Mouse (Mus musculus): Measurements from ENCODE around the gene Adprhl1. TPM values are rescaled to one million over a fixed set of nuclear protein-coding genes. Genes with fewer than 3 reads are reported as not detected.

The Adprhl1 gene
- total RNA-seq, 4 experiments from 2014 or later: 0.59 to 1.3 (median 1.0) TPM

DNA sequence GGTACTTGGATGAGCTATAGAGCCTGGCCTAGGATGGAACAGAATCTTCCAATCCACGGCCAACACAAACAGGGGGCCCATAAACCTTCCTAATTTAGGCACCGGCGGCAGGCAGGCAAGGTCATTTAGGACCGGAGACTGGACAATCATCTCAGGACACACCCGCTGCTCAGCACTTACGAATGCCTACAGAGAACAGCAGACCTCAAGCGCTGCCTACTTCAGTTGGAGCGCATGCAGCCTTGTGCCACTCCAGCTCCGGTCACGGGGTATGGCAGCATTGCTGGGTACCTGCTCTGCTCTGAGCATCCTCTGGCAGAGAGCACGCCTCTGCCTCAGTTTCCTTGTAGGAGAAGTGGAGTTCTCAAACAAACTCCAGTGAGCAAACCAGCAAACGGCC is 24.2 kb downstream of the Adprhl1 start:
- DNase-seq (ENCODE audit: low spot score in 2 of 2): no peak

DNA sequence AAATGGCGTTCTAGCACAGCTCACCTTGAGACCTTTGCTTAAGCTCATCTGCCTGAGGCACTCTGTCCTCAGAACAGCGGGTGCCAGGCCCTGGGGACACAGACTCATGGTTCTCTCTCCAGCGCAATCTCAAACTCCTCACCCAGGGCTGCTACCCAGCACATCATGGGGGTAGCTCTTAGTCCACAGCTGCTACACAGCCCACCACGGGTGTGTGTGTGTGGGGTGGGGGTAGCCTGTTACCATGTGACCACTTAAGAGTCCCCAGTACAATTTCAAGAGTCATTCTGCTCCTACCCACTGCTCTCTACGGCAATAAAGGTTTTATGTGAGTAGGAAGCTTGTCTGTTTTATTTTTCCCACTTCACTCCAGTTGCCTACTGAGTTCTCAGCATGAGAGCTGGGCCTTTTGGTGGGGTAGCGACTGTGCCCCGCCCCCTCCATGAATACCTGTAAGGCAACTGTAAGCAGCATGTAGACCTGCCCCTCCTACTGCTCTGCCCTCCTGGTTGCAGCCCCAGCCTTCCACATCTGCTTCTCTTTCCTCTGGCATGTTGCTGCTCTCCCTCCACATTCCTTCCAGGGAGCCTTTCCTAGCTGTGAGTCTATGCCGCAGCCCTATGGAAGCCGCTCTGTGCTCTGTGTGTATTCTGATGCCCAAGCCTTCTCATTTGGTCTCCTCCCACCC is 24.9 kb downstream of the Adprhl1 start:
- no peak for DNase-seq (ENCODE audit: low spot score in 2 of 2)

DNA sequence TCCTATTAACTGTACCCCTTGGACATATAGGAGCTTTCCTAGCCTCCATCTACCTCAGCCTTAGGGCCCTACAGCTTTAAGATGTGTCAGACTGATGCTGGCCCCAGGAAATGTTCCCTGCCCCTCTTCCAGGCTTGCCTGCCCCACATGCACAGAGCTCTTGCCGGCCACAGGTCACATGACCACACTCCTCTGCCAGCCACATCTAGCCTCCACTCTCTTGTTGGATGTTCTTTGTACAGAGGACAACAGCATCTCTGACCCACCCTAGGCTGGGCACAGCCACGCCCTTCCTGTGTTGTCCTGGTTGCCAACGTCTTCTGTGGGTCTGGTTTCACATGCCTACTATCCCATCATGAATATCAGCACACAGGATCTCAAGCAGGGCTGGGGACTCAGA is 26.8 kb downstream of the Adprhl1 start:
- DNase-seq (ENCODE audit: low spot score in 2 of 2): peak in 1 of 2 experiments; percentile 17

DNA sequence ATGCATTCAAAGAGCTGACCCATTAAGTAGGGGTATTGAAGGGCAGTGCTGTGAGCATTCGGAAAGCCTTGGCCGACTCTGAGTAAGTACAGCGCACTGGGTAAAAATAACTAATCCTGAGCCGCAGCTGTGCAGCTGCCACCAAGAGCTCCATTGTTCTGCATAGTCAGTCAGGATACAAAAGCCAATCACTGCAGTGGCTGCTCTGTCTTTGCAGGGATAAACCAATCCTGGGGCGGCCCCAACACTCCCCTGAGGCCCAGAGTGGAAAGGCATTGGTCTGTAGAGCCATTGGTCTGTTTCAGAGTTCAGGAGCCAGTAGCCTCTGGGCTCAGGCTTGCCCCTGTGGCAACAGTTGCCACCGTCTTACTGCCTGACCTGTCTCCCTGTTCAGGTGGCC is 27.7 kb downstream of the Adprhl1 start:
- peak; percentile 38 to 47 for DNase-seq (ENCODE audit: low spot score in 2 of 2)

DNA sequence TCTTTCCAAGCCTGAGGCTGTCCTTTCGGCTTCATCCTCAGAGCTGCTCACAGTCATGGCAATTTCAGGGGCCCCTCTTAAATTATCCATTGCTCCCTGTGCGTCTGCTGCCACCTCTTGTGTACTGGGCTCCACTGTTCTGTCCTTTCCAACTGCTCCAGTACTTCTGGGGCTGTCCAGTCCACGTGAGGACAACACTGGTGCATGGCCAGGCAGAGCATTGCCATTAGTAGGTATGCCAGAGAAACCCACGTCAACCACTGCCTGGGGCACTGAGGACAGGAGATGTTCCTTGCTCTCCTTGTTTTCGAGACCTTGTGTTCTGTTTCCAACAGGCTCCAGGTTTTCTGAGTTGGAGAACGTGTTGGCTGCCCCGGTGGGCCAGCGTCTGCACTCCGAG is 29.5 kb downstream of the Adprhl1 start:
- DNase-seq (ENCODE audit: low spot score in 2 of 2): no peak

DNA sequence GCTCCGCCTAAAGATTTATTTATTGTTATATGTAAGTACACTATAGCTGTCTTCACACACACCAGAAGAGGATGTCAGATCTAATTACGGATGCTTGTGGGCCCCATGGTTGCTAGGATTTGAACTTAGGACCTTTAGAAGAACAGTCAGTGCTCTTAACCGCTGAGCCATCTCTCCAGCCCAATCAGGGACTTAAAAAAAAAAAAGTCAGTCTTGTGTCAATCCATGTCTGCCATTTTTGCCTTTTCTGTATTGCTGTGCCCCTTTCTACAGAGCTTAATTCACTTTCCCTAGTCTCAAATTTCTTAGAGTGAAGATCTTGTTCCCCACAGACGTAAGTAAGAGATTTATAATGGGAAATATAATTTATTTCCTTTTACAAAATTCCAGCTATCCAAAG is 35.5 kb downstream of the Adprhl1 start:
- no peak for DNase-seq (ENCODE audit: low spot score in 2 of 2)

DNA sequence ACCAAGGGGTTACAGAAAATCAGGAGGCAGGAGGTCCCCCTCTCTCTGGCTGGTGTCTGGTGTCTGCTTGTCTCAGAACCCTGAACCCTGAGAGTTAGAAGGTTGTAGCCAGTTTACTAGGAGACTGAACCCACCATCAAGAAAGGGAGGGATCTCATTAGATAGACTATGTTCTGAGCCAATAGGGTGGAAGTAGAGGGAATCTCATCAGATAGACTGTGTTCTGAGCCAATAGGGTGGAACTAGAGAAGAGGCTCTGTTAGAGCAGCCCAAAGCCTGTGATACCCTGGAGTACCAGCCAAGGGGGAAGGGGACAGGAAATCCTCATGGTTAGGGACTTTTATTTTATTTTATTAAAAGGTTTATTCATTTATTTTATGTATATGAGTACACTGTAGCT is 36.0 kb downstream of the Adprhl1 start:
- DNase-seq (ENCODE audit: low spot score in 2 of 2): no peak

DNA sequence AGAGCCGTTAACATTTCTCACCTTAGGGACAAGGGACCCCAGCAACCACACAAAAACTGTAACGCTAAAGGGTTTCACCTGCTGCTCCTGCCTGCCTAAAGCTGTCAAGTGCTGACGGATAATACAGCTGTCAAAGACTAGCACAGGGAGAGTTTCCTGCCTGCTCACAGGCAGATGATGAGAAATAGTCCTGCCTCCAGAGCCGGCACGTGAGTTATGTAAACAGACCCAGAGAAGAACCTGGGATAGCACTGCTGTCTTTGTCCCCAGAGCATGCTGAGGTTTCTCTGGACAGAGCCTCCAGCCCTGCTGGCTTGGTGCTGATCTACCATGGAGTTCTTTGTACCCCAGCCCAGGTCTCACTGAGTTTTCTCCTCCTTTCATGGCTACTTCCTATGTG is 36.9 kb downstream of the Adprhl1 start:
- DNase-seq (ENCODE audit: low spot score in 2 of 2): no peak

DNA sequence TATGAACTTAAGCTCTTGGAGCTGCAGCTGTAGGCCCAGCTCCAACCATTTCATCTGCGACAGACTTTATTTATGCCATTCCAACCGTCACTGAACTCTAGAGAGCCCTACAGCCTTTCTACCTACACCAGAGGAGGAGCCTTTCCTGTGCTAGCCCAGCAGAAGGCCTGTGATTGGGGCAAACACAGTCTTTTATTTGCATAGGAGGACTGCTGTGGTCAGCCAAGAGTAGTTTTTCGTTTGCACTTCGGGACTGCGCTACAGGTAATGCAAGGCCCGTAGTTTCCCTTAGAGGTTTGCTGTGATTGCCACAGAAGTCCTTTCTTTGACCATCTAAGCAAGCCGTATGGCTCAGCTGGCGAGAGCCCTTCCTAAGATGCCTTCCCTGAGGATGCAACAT is 37.6 kb downstream of the Adprhl1 start:
- DNase-seq (ENCODE audit: low spot score in 2 of 2): no peak

DNA sequence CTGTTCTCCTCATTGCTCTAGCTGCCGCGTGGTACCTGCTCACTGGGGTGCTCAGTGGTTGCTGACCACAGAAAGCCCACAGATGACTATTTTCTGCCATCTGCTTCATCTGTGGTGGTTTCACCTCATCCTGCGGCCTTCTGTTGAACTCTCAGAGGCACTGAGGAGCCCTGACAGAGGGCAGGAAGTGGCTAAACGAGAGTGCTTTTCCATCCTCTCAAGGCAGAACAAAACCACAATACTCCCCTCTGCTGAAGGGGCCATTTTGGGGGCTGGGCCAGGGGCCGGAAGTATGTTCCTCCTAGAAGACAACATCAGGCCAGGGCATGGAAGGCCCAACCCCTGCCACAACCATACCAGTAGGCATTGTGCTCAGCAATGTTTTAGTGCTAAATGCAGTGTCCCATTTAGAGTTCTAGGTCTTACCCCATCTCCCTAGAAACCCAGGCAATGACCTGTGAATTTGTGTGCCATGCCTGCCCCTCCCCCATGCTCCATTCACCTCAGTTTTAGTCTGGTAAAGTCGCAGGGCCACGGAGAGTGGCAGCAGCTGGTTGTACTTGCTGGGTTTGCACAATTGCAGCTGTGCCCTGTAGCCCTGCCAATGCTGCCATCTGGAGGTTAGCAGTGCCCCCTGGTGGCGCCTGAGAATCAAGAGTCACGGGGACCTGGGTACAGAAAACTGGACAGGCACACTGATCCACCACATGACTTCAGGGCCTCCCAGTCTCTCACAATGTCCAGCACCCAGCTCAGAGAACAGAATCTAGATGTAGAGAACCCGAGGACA is 40.3 kb downstream of the Adprhl1 start:
- peak; percentile 80 to 89 for DNase-seq (ENCODE audit: low spot score in 2 of 2)

DNA sequence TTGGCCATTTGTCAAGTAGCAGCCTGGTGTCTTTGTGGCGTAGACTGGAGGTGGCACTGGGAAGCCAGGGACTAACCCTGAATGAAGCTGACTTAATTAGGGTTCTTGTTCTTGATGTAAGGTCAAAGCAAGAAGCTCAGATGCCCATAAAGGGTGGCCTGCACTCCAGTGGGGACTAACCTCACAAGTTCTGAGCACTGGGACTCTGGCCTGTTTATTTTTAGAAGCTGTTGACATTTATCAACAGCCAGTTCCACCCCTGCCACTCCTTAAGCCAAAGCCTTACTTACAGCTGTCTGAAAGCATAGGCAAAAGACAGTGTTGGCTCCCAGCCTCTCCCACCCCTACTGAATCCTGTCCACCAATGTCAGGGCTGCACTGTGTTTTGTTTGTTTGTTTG is 44.2 kb downstream of the Adprhl1 start:
- DNase-seq (ENCODE audit: low spot score in 2 of 2): no peak

DNA sequence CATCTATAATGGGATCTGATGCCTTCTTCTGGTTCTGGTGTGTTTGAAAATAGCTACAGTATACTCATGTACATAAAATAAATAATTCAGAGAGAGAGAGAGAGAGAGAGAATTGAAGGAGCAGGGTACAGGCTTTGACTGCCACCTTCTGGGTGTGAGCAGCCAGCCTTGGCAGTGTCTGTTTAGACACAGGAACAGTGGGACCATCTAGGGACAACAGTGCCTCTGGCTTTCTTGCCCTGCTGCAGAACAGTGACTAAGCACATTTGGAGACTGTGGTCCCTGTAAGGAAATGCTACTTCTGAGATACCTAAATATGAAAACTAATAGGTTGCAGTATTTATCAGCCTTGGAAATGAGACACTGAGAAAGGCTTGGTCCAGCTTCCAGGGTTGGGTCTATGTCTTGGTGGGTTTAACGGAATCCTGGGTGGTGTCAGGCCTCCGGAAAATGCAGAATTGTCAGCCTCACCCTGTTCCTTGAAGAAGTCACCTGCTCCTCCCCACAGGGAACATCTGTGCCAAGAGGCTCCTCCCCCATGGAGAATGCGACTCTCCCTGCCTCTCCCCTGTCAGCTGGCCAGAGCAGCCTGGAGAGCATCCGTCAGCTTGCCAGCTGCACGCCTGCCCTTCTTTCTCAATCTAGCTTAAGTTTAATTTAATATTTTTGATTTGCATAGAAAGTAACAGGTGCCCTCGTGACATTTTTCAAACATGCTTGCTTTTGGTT is 45.2 kb downstream of the Adprhl1 start:
- no peak for DNase-seq (ENCODE audit: low spot score in 2 of 2)

DNA sequence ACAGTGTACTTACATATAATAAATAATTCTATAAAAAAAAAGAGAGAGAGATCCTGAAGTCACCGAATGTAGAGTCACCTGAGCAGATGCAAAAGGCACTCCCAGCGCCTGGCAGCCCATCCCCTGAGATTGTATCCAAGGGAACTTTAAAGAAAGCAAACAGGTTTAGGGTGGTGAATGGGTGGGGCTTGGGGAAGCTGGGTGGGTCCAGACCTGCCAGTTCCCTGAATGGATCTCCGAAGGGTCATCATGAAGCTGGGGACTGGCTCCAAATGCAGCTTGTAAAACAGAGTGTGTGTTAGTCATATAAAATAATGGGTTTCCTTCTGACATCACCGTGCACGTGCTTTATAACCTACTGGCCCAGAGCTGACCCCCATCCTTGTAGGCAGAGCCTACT is 47.7 kb downstream of the Adprhl1 start:
- DNase-seq (ENCODE audit: low spot score in 2 of 2): no peak

DNA sequence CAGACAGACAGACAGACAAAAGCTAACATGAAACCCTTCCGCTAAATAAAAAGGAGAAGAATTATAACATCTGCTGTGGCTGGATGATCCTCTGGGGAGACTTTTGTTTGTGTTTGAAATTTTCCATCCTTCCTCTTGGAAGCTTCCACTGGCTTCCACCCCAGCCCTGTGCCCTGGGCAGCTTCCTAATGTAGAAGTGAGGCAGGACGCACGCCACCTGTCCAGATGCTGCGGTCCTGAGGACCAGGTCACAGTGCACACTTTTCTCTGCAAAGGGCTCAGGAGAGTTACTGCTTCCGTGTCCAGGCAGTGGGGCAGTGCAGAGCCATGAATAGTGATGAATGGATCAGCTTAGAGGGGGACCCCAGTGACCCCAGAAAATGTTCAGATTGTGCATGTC is 48.7 kb downstream of the Adprhl1 start:
- no peak for DNase-seq (ENCODE audit: low spot score in 2 of 2)

DNA sequence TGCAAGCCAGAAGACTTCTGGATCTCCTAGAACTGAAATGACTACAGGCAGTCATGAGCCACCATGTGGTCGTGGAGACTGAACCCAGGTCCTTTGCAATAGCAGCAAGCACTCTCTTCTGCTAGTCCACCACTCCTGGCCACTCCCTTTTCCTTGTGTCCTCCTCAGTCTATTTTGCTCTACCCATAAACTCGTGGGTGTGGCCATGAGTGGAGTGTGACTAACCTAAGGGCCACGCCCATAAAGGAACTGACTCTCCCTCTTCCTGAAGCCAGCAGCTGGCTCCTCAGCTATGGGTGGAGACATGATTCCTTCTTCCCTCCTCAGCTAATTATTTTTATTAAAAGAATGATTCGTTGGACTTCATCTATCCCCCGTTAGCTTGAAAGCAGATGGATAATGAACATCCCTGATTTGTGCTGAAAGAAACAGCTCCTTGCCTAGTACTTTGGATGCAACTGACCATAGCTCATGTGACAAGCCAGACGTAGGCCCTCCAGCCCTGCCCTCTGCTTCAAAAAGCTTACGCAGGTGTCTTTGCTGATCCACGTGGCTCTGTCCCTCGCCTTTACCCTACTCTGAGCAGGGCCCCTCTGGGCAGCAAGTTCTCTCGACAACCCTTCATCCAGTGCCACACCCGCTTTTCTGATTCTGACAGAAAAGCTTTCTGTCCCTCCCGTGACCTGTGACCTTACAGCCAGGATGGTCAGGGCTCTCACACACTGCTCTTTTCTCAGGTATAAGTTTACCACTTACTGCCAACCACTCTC is 49.4 kb downstream of the Adprhl1 start:
- DNase-seq (ENCODE audit: low spot score in 2 of 2): no peak

DNA sequence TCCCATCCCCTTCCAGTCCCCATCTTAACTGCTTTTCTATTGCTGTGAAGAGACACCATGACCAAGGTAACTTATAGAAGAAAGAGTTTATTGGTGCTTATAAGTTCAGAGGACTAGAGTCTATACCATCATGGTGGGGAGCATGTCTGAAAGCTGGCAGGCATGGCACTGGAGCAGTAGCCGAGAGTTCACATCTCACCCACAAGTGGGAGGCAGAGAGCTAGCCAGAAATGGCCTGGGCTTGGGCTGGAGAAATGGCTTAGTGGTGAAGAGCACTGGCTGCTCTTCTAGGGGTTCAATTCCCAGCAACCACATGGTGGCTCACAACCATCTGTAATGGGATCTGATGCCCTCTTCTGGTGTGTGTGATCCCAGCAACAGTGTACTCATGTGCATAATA is 50.5 kb downstream of the Adprhl1 start:
- DNase-seq (ENCODE audit: low spot score in 2 of 2): no peak

DNA sequence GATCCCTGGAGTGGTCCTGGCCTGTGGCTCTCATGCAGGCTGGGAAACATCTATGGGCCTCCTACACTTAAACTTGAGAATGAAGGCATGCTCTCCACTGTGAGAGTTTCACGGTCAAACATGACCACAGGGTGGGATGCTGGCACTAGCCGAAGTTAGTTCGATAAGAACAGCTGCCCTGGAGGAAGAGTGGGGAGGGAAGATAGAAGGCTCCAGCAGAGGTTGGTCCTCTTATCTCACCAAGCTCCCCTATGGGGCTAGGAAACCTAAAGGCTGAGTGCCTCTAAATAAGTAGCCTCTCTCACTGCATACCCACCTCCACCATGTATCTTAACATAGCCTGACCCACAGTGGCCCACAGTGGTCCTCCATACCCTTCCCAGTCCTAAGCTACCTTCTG is 51.2 kb downstream of the Adprhl1 start:
- no peak for DNase-seq (ENCODE audit: low spot score in 2 of 2)

DNA sequence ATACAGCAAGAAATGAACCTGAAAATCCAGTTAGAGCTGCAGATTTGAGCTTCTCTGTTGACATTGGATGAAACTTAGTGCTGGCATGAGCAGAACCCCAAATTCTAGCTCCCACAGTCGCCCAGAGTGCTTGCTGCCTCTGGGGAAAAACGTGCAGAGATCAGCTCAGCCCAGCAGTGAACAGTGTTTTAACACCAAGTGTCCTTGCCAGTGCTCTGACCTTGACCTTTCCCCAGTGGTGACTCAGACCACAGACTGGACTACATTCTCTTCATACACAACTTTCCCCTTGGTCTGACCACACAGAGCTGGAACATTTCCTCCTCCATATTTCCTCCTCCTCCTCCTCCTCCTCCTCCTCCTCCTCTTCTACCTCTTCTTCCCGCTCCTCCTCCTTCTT is 51.9 kb downstream of the Adprhl1 start:
- DNase-seq (ENCODE audit: low spot score in 2 of 2): no peak

DNA sequence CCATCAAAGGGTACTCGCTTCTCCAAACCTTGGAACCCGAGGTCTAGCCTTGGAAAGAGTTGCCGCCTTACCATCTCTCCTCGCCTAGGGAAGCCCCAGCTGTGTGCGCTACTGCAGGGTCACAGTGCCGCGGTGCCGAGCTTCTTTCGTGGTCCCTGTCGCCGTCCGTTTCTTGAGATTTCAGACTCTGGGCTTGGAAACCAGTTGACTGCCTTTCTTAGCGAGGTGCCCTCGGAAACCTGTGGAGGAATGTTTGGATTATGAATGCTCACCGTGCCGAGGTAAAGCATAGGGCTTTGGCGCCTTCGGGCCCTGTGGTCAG is 53.0 kb downstream of the Adprhl1 start:
- DNase-seq (ENCODE audit: low spot score in 2 of 2): no peak

DNA sequence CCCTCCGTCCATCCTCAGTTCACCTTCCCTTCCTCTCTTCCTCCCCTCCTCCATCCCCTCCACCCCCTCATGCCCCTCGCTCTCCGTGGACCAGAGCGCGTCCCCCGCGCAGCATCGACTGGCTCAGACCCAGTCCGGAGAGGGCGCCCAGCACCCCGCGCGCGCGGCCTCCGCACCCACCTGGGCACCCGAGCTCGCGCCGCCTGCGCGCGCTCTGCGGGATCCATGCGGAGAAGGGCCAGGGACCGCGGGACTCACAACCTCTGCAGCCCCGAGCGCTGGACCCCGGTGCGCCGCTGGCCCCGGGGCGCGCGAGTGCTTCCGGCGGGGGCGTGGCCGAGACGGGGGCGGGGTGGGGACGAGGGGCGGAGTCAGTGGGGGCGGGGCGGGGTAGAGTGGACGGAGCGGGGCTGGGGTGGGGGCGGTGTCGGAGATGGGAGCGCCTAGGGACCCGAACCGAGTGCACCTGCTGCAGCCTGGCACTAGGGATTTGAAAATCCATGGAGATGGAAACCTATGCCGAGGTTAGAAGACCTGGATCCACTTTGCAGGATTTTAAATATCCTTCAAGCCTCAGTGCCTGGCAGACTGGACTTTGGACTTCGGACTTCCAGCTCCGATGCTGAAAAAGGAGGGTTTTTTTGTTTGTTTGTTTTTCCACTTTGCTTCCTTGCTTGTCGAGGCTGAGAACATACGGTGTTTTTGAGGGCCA is 53.5 kb downstream of the Adprhl1 start, which contains the start of gene Grtp1:
Grtp1 (minus strand) TSS at position 320 of the 712 bp plus-strand sequence.
- DNase-seq (ENCODE audit: low spot score in 2 of 2): no peak
